Mouse (Mus musculus) MEL (cell line): Measurements from ENCODE around the gene Gxylt1. TPM values are rescaled to one million over a fixed set of nuclear protein-coding genes. Genes with fewer than 3 reads are reported as not detected.

Experiments
- DNase-seq: peaks from one replicate; pipeline ENCODE4 v3.0.0; 2011; ENCODE audit warnings: low read depth, low spot score
- H3K27ac ChIP-seq: 2 replicates; pipeline ENCODE4 v1.5.1; 2012; ENCODE audit warnings: low read depth, mild to moderate bottlenecking, control low read depth, low read length, moderate library complexity; ENCODE audit not compliant: control insufficient read depth
- H3K27me3 ChIP-seq, 2 experiments: fragments of 150-350 bp in 1 of 2; sonication (generic) in 1 of 2; 2 replicates each; pipeline ENCODE4 v1.6.1; 2012; ENCODE audit warnings: low read length in 2 of 2, mild to moderate bottlenecking in 2 of 2, improper control_type of control experiment in 1 of 2, moderate library complexity in 1 of 2; ENCODE audit not compliant: insufficient read depth in 2 of 2, control insufficient read depth in 1 of 2
- H3K36me3 ChIP-seq, 2 experiments: 2 replicates each; pipeline ENCODE4 v1.6.1; 2012 to 2014; ENCODE audit warnings: low read length in 2 of 2, improper control_type of control experiment in 1 of 2, inconsistent platforms in 1 of 2, mild to moderate bottlenecking in 1 of 2; ENCODE audit not compliant: insufficient read depth in 2 of 2, control insufficient read depth in 1 of 2
- H3K4me1 ChIP-seq, 2 experiments: fragments of 150-350 bp in 1 of 2; sonication (generic) in 1 of 2; 2 replicates each; pipeline ENCODE4 v1.6.1; 2012; ENCODE audit warnings: low read length in 2 of 2, improper control_type of control experiment in 1 of 2, mild to moderate bottlenecking in 1 of 2; ENCODE audit not compliant: insufficient read depth in 2 of 2, control insufficient read depth in 1 of 2
- H3K4me3 ChIP-seq, 2 experiments: fragments of 150-350 bp in 1 of 2; sonication (generic) in 1 of 2; 2 replicates each; pipeline ENCODE4 v1.5.1; 2012; ENCODE audit warnings: low read depth in 2 of 2, low read length in 2 of 2, mild to moderate bottlenecking in 2 of 2, moderate library complexity in 2 of 2, control low read depth in 1 of 2, improper control_type of control experiment in 1 of 2; ENCODE audit not compliant: control insufficient read depth in 1 of 2, insufficient read depth in 1 of 2
- H3K79me2 ChIP-seq: 2 replicates; pipeline ENCODE4 v1.6.1; 2012; ENCODE audit warnings: mild to moderate bottlenecking, low read length, moderate library complexity; ENCODE audit not compliant: control insufficient read depth, poor library complexity, insufficient read depth
- H3K9ac ChIP-seq: 2 replicates; pipeline ENCODE4 v1.6.1; 2012; ENCODE audit warnings: low read depth, mild to moderate bottlenecking, control low read depth, low read length, moderate library complexity; ENCODE audit not compliant: control insufficient read depth, poor library complexity, severe bottlenecking
- H3K9me3 ChIP-seq: fragments of 150-350 bp; sonication (generic); replicated peaks from 2 replicates; pipeline ENCODE4 v1.6.1; 2012; ENCODE audit warnings: mild to moderate bottlenecking, low read length, improper control_type of control experiment, moderate library complexity; ENCODE audit not compliant: insufficient read depth
- BHLHE40 ChIP-seq: IDR thresholded peaks from 2 replicates; pipeline ENCODE4 v1.6.1; 2012; ENCODE audit warnings: low read depth, mild to moderate bottlenecking, inconsistent platforms, low read length, improper control_type of control experiment, borderline replicate concordance
- CHD2 ChIP-seq: IDR thresholded peaks from 2 replicates; pipeline ENCODE4 v1.6.1; 2011; ENCODE audit warnings: low read length, improper control_type of control experiment
- CTCF ChIP-seq, 3 experiments: IDR thresholded peaks in 2 of 3; conservative IDR thresholded peaks in 1 of 3; 2 replicates each; pipeline ENCODE4 v1.5.1; 2011 to 2012; ENCODE audit warnings: low read length in 3 of 3, low read depth in 2 of 3, mild to moderate bottlenecking in 2 of 3, improper control_type of control experiment in 1 of 3, inconsistent platforms in 1 of 3, mixed read lengths in 1 of 3, moderate library complexity in 1 of 3; ENCODE audit not compliant: control insufficient read depth in 1 of 3, insufficient read depth in 1 of 3, poor library complexity in 1 of 3, severe bottlenecking in 1 of 3
- MAX ChIP-seq: IDR thresholded peaks from 2 replicates; pipeline ENCODE4 v1.6.1; 2011; ENCODE audit warnings: low read length, improper control_type of control experiment
- MAZ ChIP-seq: IDR thresholded peaks from 2 replicates; pipeline ENCODE4 v1.6.1; 2012; ENCODE audit warnings: low read depth, mild to moderate bottlenecking, inconsistent platforms, low read length, improper control_type of control experiment
- MEF2A ChIP-seq: IDR thresholded peaks from 2 replicates; pipeline ENCODE4 v1.6.1; 2014; ENCODE audit warnings: low read depth, mild to moderate bottlenecking, inconsistent platforms, low read length, improper control_type of control experiment; ENCODE audit not compliant: poor library complexity, insufficient replicate concordance, severe bottlenecking; ENCODE audit errors: extremely low read depth
- NELFE ChIP-seq: IDR thresholded peaks from 2 replicates; pipeline ENCODE4 v1.6.1; 2011; ENCODE audit warnings: low read depth, low read length, improper control_type of control experiment
- RAD21 ChIP-seq: IDR thresholded peaks from 2 replicates; pipeline ENCODE4 v1.6.1; 2011; ENCODE audit warnings: mild to moderate bottlenecking, low read depth, low read length, improper control_type of control experiment
- RCOR1 ChIP-seq: IDR thresholded peaks from 2 replicates; pipeline ENCODE4 v1.6.1; 2012; ENCODE audit warnings: low read depth, mild to moderate bottlenecking, inconsistent platforms, low read length, improper control_type of control experiment
- SMC3 ChIP-seq: IDR thresholded peaks from 2 replicates; pipeline ENCODE4 v1.6.1; 2011; ENCODE audit warnings: low read depth, low read length, improper control_type of control experiment
- TAL1 ChIP-seq: IDR thresholded peaks from 2 replicates; pipeline ENCODE4 v1.6.1; 2012; ENCODE audit warnings: mild to moderate bottlenecking, inconsistent platforms, low read length, moderate library complexity, mixed read lengths
- UBTF ChIP-seq: IDR thresholded peaks from 2 replicates; pipeline ENCODE4 v1.6.1; 2012; ENCODE audit warnings: low read depth, mild to moderate bottlenecking, inconsistent platforms, low read length, improper control_type of control experiment, moderate library complexity, borderline replicate concordance; ENCODE audit not compliant: insufficient read depth
- USF2 ChIP-seq, 2 experiments: IDR thresholded peaks; 2 replicates each; pipeline ENCODE4 v1.6.1; 2011 to 2012; ENCODE audit warnings: improper control_type of control experiment in 2 of 2, low read length in 2 of 2, borderline replicate concordance in 1 of 2, inconsistent platforms in 1 of 2, low read depth in 1 of 2, mild to moderate bottlenecking in 1 of 2; ENCODE audit not compliant: insufficient read depth in 1 of 2
- ZNF384 ChIP-seq: IDR thresholded peaks from 2 replicates; pipeline ENCODE4 v1.6.1; 2012; ENCODE audit warnings: low read depth, mild to moderate bottlenecking, inconsistent platforms, low read length, improper control_type of control experiment
- polyA plus RNA-seq, 2 experiments: library from polyadenylated mRNA; stranded (reverse) in 1 of 2; unstranded in 1 of 2; fragments of >175 nt in 1 of 2; fragments of >200 nt in 1 of 2; gene quantifications; 2 replicates each; pipeline versions ENCODE4 v1.2.1 to v1.2.4; 2012; ENCODE audit warnings: low replicate concordance in 2 of 2, low read depth in 1 of 2; ENCODE audit not compliant: insufficient read length in 2 of 2, insufficient read depth in 1 of 2, missing spikeins in 1 of 2
- total RNA-seq: library from RNA; depleted of rRNA; stranded (reverse); fragments of 300-350 nt; gene quantifications from 2 replicates; pipeline ENCODE4 v1.2.3, GENCODE M21; 2012

The Gxylt1 gene
- total and polyA plus RNA-seq, 3 experiments, result 5.3 to 48.9 (median 9.9) TPM

- peaks cover 5 to 12% of the 10 kb centered on the region in 2 experiments; a peak in 3 of 4 replicates for H3K4me1 ChIP-seq
- H3K36me3 ChIP-seq, result peaks cover 0 to 7% of the 10 kb centered on the region in 2 experiments; a peak in 3 of 4 replicates
- peaks cover 18% of the 10 kb centered on the region for H3K79me2 ChIP-seq
- no peaks in the 10 kb centered on the region for H3K9me3 ChIP-seq
- no peaks in the 10 kb centered on the region for H3K27me3 ChIP-seq
- TF ChIP-seq RCOR1, result no peak
- TF ChIP-seq UBTF, result no peak
- H3K27ac ChIP-seq, result no peak overlapping the region
- no peak overlapping the region for H3K4me3 ChIP-seq
- no peak overlapping the region for H3K9ac ChIP-seq
- no peak for DNase-seq
Measured at GRCm38 (mm10) chr15:93266361-93266760, 8.6 kb downstream of the Gxylt1 start.

DNA sequence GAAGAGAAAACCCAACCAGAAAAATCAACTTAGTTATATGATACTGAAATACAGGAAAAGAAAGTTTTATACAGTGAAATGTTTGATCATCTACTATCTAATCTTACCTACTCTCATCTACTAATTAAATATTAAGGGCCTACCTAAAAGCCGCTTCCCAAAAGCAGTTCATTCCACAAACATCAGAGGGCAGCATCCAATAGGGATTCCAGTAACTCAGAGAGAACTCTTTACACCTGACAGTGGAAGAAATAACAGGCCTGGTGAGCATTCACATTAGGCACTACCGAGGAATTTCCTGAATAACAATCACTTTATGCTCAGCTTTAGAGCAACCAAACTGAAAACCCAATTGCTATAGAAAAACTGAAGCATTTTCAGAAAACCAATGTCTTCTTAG lies 9.3 kb downstream of the Gxylt1 start:
- Histone ChIP-seq H3K27me3 (no peaks in the 10 kb centered on the region), H3K27ac (no peak overlapping the region), H3K36me3 (peaks cover 0 to 7% of the 10 kb centered on the region in 2 experiments; a peak in 3 of 4 replicates), H3K9ac (no peak overlapping the region), H3K79me2 (peaks cover 14% of the 10 kb centered on the region), H3K4me3 (no peak overlapping the region), H3K4me1 (peaks cover 5 to 11% of the 10 kb centered on the region in 2 experiments; a peak in 3 of 4 replicates), H3K9me3 (no peaks in the 10 kb centered on the region)
- TF ChIP-seq RAD21 (peak; percentile 49), SMC3 (peak; percentile 40), CTCF (IDR thresholded peaks at IDR 0.05 in 2 of 3, conservative IDR thresholded peaks at IDR 0.05 in 1 of 3; ENCODE audit: control insufficient read depth in 1 of 3, insufficient read depth in 1 of 3, low read depth in 2 of 3, low read length in 3 of 3, poor library complexity in 1 of 3, severe bottlenecking in 1 of 3) (peak in 1 of 3 experiments; percentile 50; a peak in 2 of 6 replicates), MAX (no peak)
- DNase-seq, result no peak

- Histone ChIP-seq H3K27me3 (no peaks in the 10 kb centered on the region), H3K9ac (no peak overlapping the region), H3K27ac (no peak overlapping the region), H3K79me2 (peaks cover 11% of the 10 kb centered on the region), H3K4me1 (peaks cover 5 to 6% of the 10 kb centered on the region in 2 experiments; a peak in 3 of 4 replicates), H3K36me3 (peaks cover 0 to 6% of the 10 kb centered on the region in 2 experiments; a peak in 3 of 4 replicates), H3K4me3 (no peak overlapping the region), H3K9me3 (no peaks in the 10 kb centered on the region)
- TF ChIP-seq BHLHE40 (no peak), ZNF384 (no peak), NELFE (no peak), RCOR1 (no peak), CTCF (IDR thresholded peaks at IDR 0.05 in 2 of 3, conservative IDR thresholded peaks at IDR 0.05 in 1 of 3; ENCODE audit: control insufficient read depth in 1 of 3, insufficient read depth in 1 of 3, low read depth in 2 of 3, low read length in 3 of 3, poor library complexity in 1 of 3, severe bottlenecking in 1 of 3) (no peak), RAD21 (no peak), CHD2 (no peak), USF2 (IDR thresholded peaks at IDR 0.05; ENCODE audit: borderline replicate concordance in 1 of 2, insufficient read depth in 1 of 2, low read depth in 1 of 2, low read length in 2 of 2) (no peak), MEF2A (no peak), TAL1 (no peak), MAZ (no peak)
- DNase-seq, result no peak
Measured at GRCm38 (mm10) chr15:93265231-93265630, 9.7 kb downstream of the Gxylt1 start.
